ENCODE assay signal across 19 mouse cellular contexts in the genomic region with DNA sequence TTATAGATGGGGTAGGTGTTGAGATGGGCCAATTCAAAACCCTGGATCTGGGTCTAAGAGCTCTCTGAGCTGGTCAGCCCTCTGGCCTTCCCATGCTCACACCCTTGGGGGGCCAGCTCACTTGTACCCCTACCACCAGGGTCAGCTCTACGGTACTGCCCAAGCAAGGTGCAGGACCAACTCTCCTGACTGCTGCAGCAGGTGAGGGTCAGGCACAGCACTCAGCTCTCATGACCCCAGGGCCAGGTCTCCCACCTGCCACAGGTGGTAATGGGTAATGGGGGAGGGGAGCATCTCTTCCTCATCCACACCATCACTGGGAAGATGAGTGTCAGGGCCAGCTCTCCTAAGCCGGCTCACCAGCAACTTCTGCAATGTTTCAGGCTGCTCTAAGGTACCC. TPM values are rescaled to one million over a fixed set of nuclear protein-coding genes. Genes with fewer than 3 reads are reported as not detected.
"Had no signal": no experiment of that assay in that cellular context is flagged by ENCODE, and none has a peak within 500 bp of the region (broad histone marks: within the 10 kb centered on the region; RNA-seq: fewer than 3 reads in every experiment).

No protein-coding gene starts in this region.

- H3K4me2 ChIP-seq: lung, embryonic 14.5 days; midbrain, embryonic 12.5 days; neural tube, embryonic 13.5 days; neural tube, embryonic 15.5 days had no signal

- H3K27ac ChIP-seq: midbrain, embryonic 10.5 days; midbrain, embryonic 12.5 days; neural tube, embryonic 13.5 days; neural tube, embryonic 15.5 days had no signal

- H3K27me3 ChIP-seq: neural tube, embryonic 13.5 days; neural tube, embryonic 15.5 days had no signal

- H3K4me1 ChIP-seq: midbrain, embryonic 10.5 days; midbrain, embryonic 12.5 days; neural tube, embryonic 13.5 days; neural tube, embryonic 15.5 days had no signal

- H3K9me3 ChIP-seq: midbrain, embryonic 12.5 days; neural tube, embryonic 15.5 days had no signal

- ATAC-seq: lung, postnatal 0 days had no signal

- DNase-seq: lung, adult 18-20 months; lung, embryonic 14.5 days; lung, postnatal 4 days; midbrain, embryonic 14.5 days; retina, postnatal 1 day; right cerebral cortex, adult 18-20 months; right cerebral cortex, postnatal 25 days; right cerebral cortex, postnatal 4 days; spleen, adult 18-20 months; thymus, adult 18-20 months; thymus, postnatal 14 days; thymus, postnatal 36 days had no signal

- H3K4me3 ChIP-seq: midbrain, embryonic 10.5 days; midbrain, embryonic 12.5 days; myocyte; neural tube, embryonic 13.5 days; neural tube, embryonic 15.5 days had no signal

- H3K9ac ChIP-seq: lung, embryonic 14.5 days; midbrain, embryonic 12.5 days; neural tube, embryonic 13.5 days; neural tube, embryonic 15.5 days had no signal

- H3K36me3 ChIP-seq: midbrain, embryonic 10.5 days; midbrain, embryonic 12.5 days; neural tube, embryonic 13.5 days; neural tube, embryonic 15.5 days had no signal

RNA-seq across cellular contexts. Expression of a gene that starts 17.5 kb away (rescaled TPM):
- total RNA-seq: megakaryocyte-erythroid progenitor cell, adult 5-6 weeks had no signal
